Mouse (Mus musculus) erythroblast, embryonic 14.5 days (primary cell): ENCODE measurements around the gene Eda.

Experiments
- GATA1 ChIP-seq: IDR thresholded peaks from 2 replicates; pipeline ENCODE4 v1.6.1; 2012; ENCODE audit warnings: low read length, inconsistent platforms, mixed read lengths
- TAL1 ChIP-seq: IDR thresholded peaks from 3 replicates; pipeline ENCODE4 v1.6.1; 2012; ENCODE audit warnings: low read length, inconsistent platforms, mixed read lengths

DNA sequence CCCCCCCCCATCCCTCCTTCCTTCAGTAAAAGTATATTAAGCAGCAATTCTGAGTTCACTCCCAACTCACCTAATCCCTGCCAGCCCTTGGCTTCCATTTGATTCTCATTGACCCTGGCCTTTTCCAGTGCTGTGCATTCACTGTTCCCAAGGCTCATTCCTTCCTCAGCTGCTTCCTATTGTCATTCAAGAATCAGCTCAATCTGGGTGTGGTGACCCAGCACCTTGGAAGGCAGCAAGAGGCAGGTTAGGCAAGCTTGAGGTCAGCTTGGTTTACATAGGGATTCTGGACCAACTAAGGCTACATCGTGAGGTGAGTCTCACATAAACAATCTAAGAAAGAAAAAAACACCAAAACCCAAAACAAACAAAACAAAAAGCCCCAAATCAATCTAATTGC lies 433.8 kb downstream of the Eda start:
- no peak for TF ChIP-seq GATA1
- TF ChIP-seq TAL1: no peak
